Mouse (Mus musculus) CH12.LX (cell line): Measurements from ENCODE around the gene Ssr1. TPM values are rescaled to one million over a fixed set of nuclear protein-coding genes. Genes with fewer than 3 reads are reported as not detected.

Source experiments
- DNase-seq: peaks from one replicate; pipeline ENCODE4 v3.0.0-alpha.2; 2013; ENCODE audit errors: extremely low read depth
- H3K27ac ChIP-seq: 2 replicates; pipeline ENCODE4 v1.5.1; 2012; ENCODE audit warnings: low read depth, mild to moderate bottlenecking, control low read depth, moderate library complexity; ENCODE audit not compliant: insufficient read depth
- H3K27me3 ChIP-seq: replicated peaks from 2 replicates; pipeline ENCODE3; 2012; ENCODE audit warnings: inconsistent platforms
- H3K36me3 ChIP-seq, 2 experiments: replicated peaks in 1 of 2; 2 replicates each; pipeline versions ENCODE3 to v1.6.1; 2012; ENCODE audit warnings: inconsistent platforms in 1 of 2, low read length in 1 of 2, mild to moderate bottlenecking in 1 of 2, mixed read lengths in 1 of 2, moderate library complexity in 1 of 2; ENCODE audit not compliant: control insufficient read depth in 1 of 2, insufficient read depth in 1 of 2
- H3K4me1 ChIP-seq, 2 experiments: 2 replicates each; pipeline ENCODE4 v1.6.1; 2012; ENCODE audit warnings: inconsistent platforms in 1 of 2, moderate library complexity in 1 of 2; ENCODE audit not compliant: insufficient read depth in 2 of 2, control insufficient read depth in 1 of 2
- H3K4me2 ChIP-seq: 2 replicates; pipeline ENCODE4 v1.6.1; 2012; ENCODE audit warnings: low read depth, mild to moderate bottlenecking, control low read depth; ENCODE audit not compliant: poor library complexity, insufficient read depth, severe bottlenecking
- H3K4me3 ChIP-seq, 3 experiments: fragments of 150-350 bp in 1 of 3; sonication (generic) in 1 of 3; replicated peaks in 1 of 3; 2 replicates each; pipeline versions ENCODE3 to v1.5.1; 2011 to 2012; ENCODE audit warnings: low read depth in 2 of 3, low read length in 2 of 3, mild to moderate bottlenecking in 2 of 3, moderate library complexity in 2 of 3, control low read depth in 1 of 3, improper control_type of control experiment in 1 of 3, inconsistent platforms in 1 of 3, mixed read lengths in 1 of 3; ENCODE audit not compliant: poor library complexity in 1 of 3
- H3K79me2 ChIP-seq: replicated peaks from 2 replicates; pipeline ENCODE4 v1.6.1; 2012; ENCODE audit warnings: mild to moderate bottlenecking, moderate library complexity; ENCODE audit not compliant: control insufficient read depth, poor library complexity, insufficient read depth, severe bottlenecking; ENCODE audit errors: extremely low read depth
- H3K9ac ChIP-seq: 2 replicates; pipeline ENCODE4 v1.6.1; 2012; ENCODE audit warnings: low read depth, mild to moderate bottlenecking, control low read depth, moderate library complexity; ENCODE audit not compliant: insufficient read depth
- H3K9me3 ChIP-seq: replicated peaks from 2 replicates; pipeline ENCODE3; 2012; ENCODE audit warnings: low read length, inconsistent platforms, mixed read lengths
- BHLHE40 ChIP-seq: IDR thresholded peaks from 2 replicates; pipeline ENCODE4 v1.6.1; 2011; ENCODE audit warnings: mild to moderate bottlenecking, low read depth, low read length, improper control_type of control experiment
- CHD2 ChIP-seq: IDR thresholded peaks from 2 replicates; pipeline ENCODE4 v1.6.1; 2011; ENCODE audit warnings: low read length, improper control_type of control experiment
- CTCF ChIP-seq, 2 experiments: IDR thresholded peaks in 1 of 2; conservative IDR thresholded peaks in 1 of 2; 2 replicates each; pipeline ENCODE4 v1.5.1; 2011 to 2012; ENCODE audit warnings: low read depth in 2 of 2, low read length in 2 of 2, improper control_type of control experiment in 1 of 2, inconsistent platforms in 1 of 2, mild to moderate bottlenecking in 1 of 2, moderate library complexity in 1 of 2
- ELF1 ChIP-seq: IDR thresholded peaks from 2 replicates; pipeline ENCODE4 v1.6.1; 2014; ENCODE audit warnings: low read depth, mild to moderate bottlenecking, inconsistent platforms, low read length, improper control_type of control experiment
- EP300 ChIP-seq: IDR thresholded peaks from 2 replicates; pipeline ENCODE4 v1.6.1; 2011; ENCODE audit warnings: low read length, improper control_type of control experiment
- ETS1 ChIP-seq: conservative IDR thresholded peaks from 2 replicates; pipeline ENCODE4 v1.6.1; 2012; ENCODE audit warnings: low read depth, mild to moderate bottlenecking, inconsistent platforms, low read length, improper control_type of control experiment, moderate library complexity
- GABPA ChIP-seq: IDR thresholded peaks from 2 replicates; pipeline ENCODE4 v1.6.1; 2012; ENCODE audit warnings: low read depth, low read length, improper control_type of control experiment, inconsistent platforms; ENCODE audit not compliant: insufficient replicate concordance
- HCFC1 ChIP-seq: IDR thresholded peaks from 2 replicates; pipeline ENCODE4 v1.6.1; 2012; ENCODE audit warnings: low read depth, mild to moderate bottlenecking, inconsistent platforms, low read length, improper control_type of control experiment
- IRF4 ChIP-seq: IDR thresholded peaks from 2 replicates; pipeline ENCODE4 v1.6.1; 2014; ENCODE audit warnings: low read depth, mild to moderate bottlenecking, inconsistent platforms, low read length, improper control_type of control experiment
- JUN ChIP-seq: IDR thresholded peaks from 2 replicates; pipeline ENCODE4 v1.6.1; 2011; ENCODE audit warnings: low read depth, mild to moderate bottlenecking, low read length, improper control_type of control experiment, moderate library complexity; ENCODE audit not compliant: insufficient read depth
- JUND ChIP-seq: conservative IDR thresholded peaks from 2 replicates; pipeline ENCODE4 v1.6.1; 2011; ENCODE audit warnings: low read depth, low read length, improper control_type of control experiment
- KAT2A ChIP-seq: IDR thresholded peaks from 2 replicates; pipeline ENCODE4 v1.6.1; 2012; ENCODE audit warnings: low read length, improper control_type of control experiment, inconsistent platforms; ENCODE audit not compliant: insufficient replicate concordance
- MAFK ChIP-seq: IDR thresholded peaks from 2 replicates; pipeline ENCODE4 v1.6.1; 2011; ENCODE audit warnings: low read length, improper control_type of control experiment; ENCODE audit not compliant: insufficient replicate concordance
- MAX ChIP-seq: IDR thresholded peaks from 2 replicates; pipeline ENCODE4 v1.6.1; 2011; ENCODE audit warnings: low read length, improper control_type of control experiment
- MAZ ChIP-seq: IDR thresholded peaks from 2 replicates; pipeline ENCODE4 v1.6.1; 2012; ENCODE audit warnings: low read depth, mild to moderate bottlenecking, inconsistent platforms, low read length, improper control_type of control experiment, moderate library complexity
- MEF2A ChIP-seq: IDR thresholded peaks from 2 replicates; pipeline ENCODE4 v1.6.1; 2014; ENCODE audit warnings: low read depth, mild to moderate bottlenecking, inconsistent platforms, low read length, improper control_type of control experiment, borderline replicate concordance
- MXI1 ChIP-seq: IDR thresholded peaks from 2 replicates; pipeline ENCODE4 v1.6.1; 2011; ENCODE audit warnings: mild to moderate bottlenecking, low read depth, low read length, improper control_type of control experiment
- MYC ChIP-seq: IDR thresholded peaks from 2 replicates; pipeline ENCODE4 v1.6.1; 2011; ENCODE audit warnings: low read depth, mild to moderate bottlenecking, improper control_type of control experiment, low read length
- NELFE ChIP-seq: IDR thresholded peaks from 2 replicates; pipeline ENCODE4 v1.6.1; 2011; ENCODE audit warnings: low read depth, low read length, improper control_type of control experiment
- NRF1 ChIP-seq: IDR thresholded peaks from 2 replicates; pipeline ENCODE4 v1.6.1; 2014; ENCODE audit warnings: low read depth, mild to moderate bottlenecking, inconsistent platforms, low read length, improper control_type of control experiment, moderate library complexity
- PAX5 ChIP-seq: IDR thresholded peaks from 2 replicates; pipeline ENCODE4 v1.6.1; 2012; ENCODE audit warnings: low read length, inconsistent platforms, mixed read lengths
- POLR2A ChIP-seq: IDR thresholded peaks from 2 replicates; pipeline ENCODE4 v1.6.1; 2011; ENCODE audit warnings: low read depth, mild to moderate bottlenecking, improper control_type of control experiment, low read length
- POLR2AphosphoS2 ChIP-seq: IDR thresholded peaks from 2 replicates; pipeline ENCODE4 v1.6.1; 2011; ENCODE audit warnings: low read depth, low read length, improper control_type of control experiment
- RAD21 ChIP-seq: IDR thresholded peaks from 2 replicates; pipeline ENCODE4 v1.6.1; 2011; ENCODE audit warnings: low read depth, mild to moderate bottlenecking, low read length, improper control_type of control experiment, moderate library complexity
- SIN3A ChIP-seq: IDR thresholded peaks from 2 replicates; pipeline ENCODE4 v1.6.1; 2012; ENCODE audit warnings: low read length, improper control_type of control experiment, inconsistent platforms
- SMC3 ChIP-seq: IDR thresholded peaks from 2 replicates; pipeline ENCODE4 v1.6.1; 2011; ENCODE audit warnings: low read depth, low read length, improper control_type of control experiment
- TBP ChIP-seq: conservative IDR thresholded peaks from 2 replicates; pipeline ENCODE4 v1.6.1; 2011; ENCODE audit warnings: low read depth, low read length, improper control_type of control experiment
- TCF12 ChIP-seq: IDR thresholded peaks from 2 replicates; pipeline ENCODE4 v1.6.1; 2014; ENCODE audit warnings: low read depth, mild to moderate bottlenecking, inconsistent platforms, low read length, improper control_type of control experiment
- UBTF ChIP-seq: IDR thresholded peaks from 2 replicates; pipeline ENCODE4 v1.6.1; 2012; ENCODE audit warnings: low read depth, mild to moderate bottlenecking, inconsistent platforms, low read length, improper control_type of control experiment, moderate library complexity
- ZC3H11A ChIP-seq: IDR thresholded peaks from 2 replicates; pipeline ENCODE4 v1.6.1; 2012; ENCODE audit warnings: low read depth, mild to moderate bottlenecking, inconsistent platforms, low read length, improper control_type of control experiment
- ZMIZ1 ChIP-seq: IDR thresholded peaks from 2 replicates; pipeline ENCODE4 v1.6.1; 2012; ENCODE audit warnings: low read depth, mild to moderate bottlenecking, inconsistent platforms, low read length, improper control_type of control experiment
- ZNF384 ChIP-seq: IDR thresholded peaks from 2 replicates; pipeline ENCODE4 v1.6.1; 2012; ENCODE audit warnings: low read depth, low read length, improper control_type of control experiment, inconsistent platforms
- dilution Hi-C: fragments of 300-500 bp; cut with MboI; formaldehyde crosslinking; loops from 2 replicates; pipeline ENCODE4 v1.14.3; 2020; ENCODE audit warnings: low sequenced_read_pairs; ENCODE audit not compliant: extremely low pct_unique_long_range_greater_than_20kb, extremely low pct_ligation_motif_present
- in situ Hi-C: fragments of 300-500 bp; cut with MboI; formaldehyde crosslinking; loops from 3 replicates; pipeline ENCODE4 v1.14.3; 2019; ENCODE audit warnings: low sequenced_read_pairs, low pct_ligation_motif_present, low pct_unique_long_range_greater_than_20kb, mixed read lengths
- polyA plus RNA-seq: library from polyadenylated mRNA; unstranded; fragments of >175 nt; gene quantifications from 2 replicates; pipeline ENCODE4 v1.2.1, GENCODE M21; 2012; ENCODE audit warnings: low read depth; ENCODE audit not compliant: insufficient read length
- total RNA-seq, 2 experiments: library from RNA; depleted of rRNA; stranded (reverse); fragments of 300-350 nt in 1 of 2; fragments of >200 nt in 1 of 2; gene quantifications; 2 replicates each; pipeline ENCODE4 v1.2.3; 2012 to 2014

Gene Ssr1
- total and polyA plus RNA-seq, 3 experiments, result 67.1 to 167 (median 145) TPM

DNA sequence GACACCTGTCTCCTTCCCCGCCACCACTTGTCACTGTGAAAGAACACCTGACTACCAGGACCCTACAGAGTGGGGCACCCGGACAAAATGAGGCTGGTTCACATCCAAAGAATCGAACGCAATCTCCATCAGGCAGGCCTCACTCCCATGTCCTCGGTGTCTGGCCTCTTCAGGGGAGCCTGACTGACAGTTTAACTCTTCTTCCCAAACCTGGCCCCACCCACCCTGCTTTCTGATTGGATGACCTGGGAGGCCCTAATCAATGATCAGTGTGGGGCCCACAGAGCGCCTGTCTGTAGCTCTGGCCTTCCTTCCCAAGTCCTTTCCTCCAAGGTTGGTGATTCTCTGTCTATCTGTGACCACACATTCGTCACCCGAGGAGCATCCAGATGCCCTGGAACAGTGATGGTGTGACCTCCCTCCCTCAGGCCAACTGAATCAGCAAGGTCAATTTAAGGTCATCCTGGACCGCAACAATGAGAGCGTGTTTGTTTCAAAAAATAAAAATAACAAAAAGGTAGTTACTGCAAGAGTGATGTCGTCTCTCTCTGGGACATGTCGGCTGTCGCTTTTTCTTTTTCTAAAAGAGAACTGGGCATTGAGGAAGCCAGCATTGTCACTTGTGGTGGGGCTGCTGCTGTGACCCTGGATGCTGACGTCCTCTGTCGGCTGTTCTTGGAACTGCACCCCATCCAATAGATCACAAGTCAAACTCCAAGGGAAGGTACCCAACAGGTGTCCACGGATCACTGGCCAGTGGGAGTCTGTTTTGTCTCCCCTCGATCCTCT is 28.7 kb downstream of the Ssr1 start:
- Histone ChIP-seq H3K4me3 (peak overlapping the region; percentile 51 to 57 (median 56)), H3K4me2 (peak overlapping the region; percentile 96), H3K27me3 (no peaks in the 10 kb centered on the region), H3K9me3 (no peaks in the 10 kb centered on the region), H3K4me1 (peaks cover 18 to 59% of the 10 kb centered on the region in 2 experiments), H3K27ac (peak overlapping the region; percentile 96), H3K79me2 (no peaks in the 10 kb centered on the region), H3K36me3 (peaks cover 0 to 5% of the 10 kb centered on the region in 2 experiments), H3K9ac (peak overlapping the region; percentile 88)
- in situ Hi-C loops (loop anchor here (25.0 kb wide), 1 partner anchor 428 kb away; no protein-coding TSS in a partner anchor), dilution Hi-C loops (no loop called here)
- peak; percentile 78; the same call in 1 of the 2 replicates for TF ChIP-seq ZMIZ1
- peak; percentile 60 for TF ChIP-seq HCFC1
- no peak for TF ChIP-seq JUND
- peak; percentile 47; the same call in 1 of the 2 replicates for TF ChIP-seq IRF4
- peak; percentile 84 for TF ChIP-seq NELFE
- TF ChIP-seq MEF2A, result peak; percentile 18; the same call in 1 of the 2 replicates
- TF ChIP-seq UBTF, result no peak
- no peak for TF ChIP-seq ZC3H11A
- no peak for TF ChIP-seq GABPA
- TF ChIP-seq ELF1, result peak; percentile 48
- TF ChIP-seq MAFK, result no peak
- no peak for TF ChIP-seq JUN
- peak; percentile 46; the same call in 1 of the 2 replicates for TF ChIP-seq TCF12
- peak; percentile 22; the same call in 1 of the 2 replicates for TF ChIP-seq MAZ
- 0 out of 2 replicates have a peak, but pooled peaks have one; percentile 18 for TF ChIP-seq ETS1
- 0 out of 2 replicates have a peak, but pooled peaks have one; percentile 45 for TF ChIP-seq MYC
- TF ChIP-seq SMC3, result peak; percentile 69
- 0 out of 2 replicates have a peak, but pooled peaks have one; percentile 11 for TF ChIP-seq ZNF384
- peak; percentile 46; the same call in 1 of the 2 replicates for TF ChIP-seq TBP
- peak; percentile 33; the same call in 1 of the 2 replicates for TF ChIP-seq EP300
- peak; percentile 49; the same call in 1 of the 2 replicates for TF ChIP-seq CHD2
- no peak; the same call in 1 of the 2 replicates for TF ChIP-seq BHLHE40
- TF ChIP-seq POLR2A, result peak; percentile 94
- TF ChIP-seq KAT2A, result 0 out of 2 replicates have a peak, but pooled peaks have one; percentile 37
- TF ChIP-seq MAX, result peak; percentile 96
- TF ChIP-seq RAD21, result peak; percentile 77
- peak; percentile 56; the same call in 1 of the 2 replicates for TF ChIP-seq MXI1
- TF ChIP-seq CTCF (conservative IDR thresholded peaks at IDR 0.05 in 1 of 2, IDR thresholded peaks at IDR 0.05 in 1 of 2; ENCODE audit: low read depth in 2 of 2, low read length in 2 of 2), result peak; percentile 86 to 99
- TF ChIP-seq NRF1, result no peak
- TF ChIP-seq POLR2AphosphoS2, result peak; percentile 72; the same call in 1 of the 2 replicates
- no peak for TF ChIP-seq PAX5
- TF ChIP-seq SIN3A, result no peak; the same call in 1 of the 2 replicates
- DNase-seq, result peak; percentile 92
